Mouse (Mus musculus): ENCODE data around the gene Txndc2. TPM values are rescaled to one million over a fixed set of nuclear protein-coding genes. Genes with fewer than 3 reads are reported as not detected.

The Txndc2 gene
- 0.17 and 0.22 TPM in 2 replicates for total RNA-seq (2015)
- not detected in 2 replicates for total RNA-seq (2017)

- peak; percentile 85 for ATAC-seq (replicated peaks; ENCODE audit: poor library complexity)
Observed at GRCm38 (mm10) chr17:65641734-65642218, at the start of gene Txndc2. Gene Txndc2 (minus strand): TSS chr17:65642168.

GRCm38 (mm10) chr17:65683731-65684130 lies 41.8 kb upstream of the Txndc2 start:
- no peak for ATAC-seq (replicated peaks; ENCODE audit: poor library complexity)

- ATAC-seq (replicated peaks; ENCODE audit: poor library complexity): no peak
Observed at GRCm38 (mm10) chr17:65683316-65683715, 41.3 kb upstream of the Txndc2 start.

DNA sequence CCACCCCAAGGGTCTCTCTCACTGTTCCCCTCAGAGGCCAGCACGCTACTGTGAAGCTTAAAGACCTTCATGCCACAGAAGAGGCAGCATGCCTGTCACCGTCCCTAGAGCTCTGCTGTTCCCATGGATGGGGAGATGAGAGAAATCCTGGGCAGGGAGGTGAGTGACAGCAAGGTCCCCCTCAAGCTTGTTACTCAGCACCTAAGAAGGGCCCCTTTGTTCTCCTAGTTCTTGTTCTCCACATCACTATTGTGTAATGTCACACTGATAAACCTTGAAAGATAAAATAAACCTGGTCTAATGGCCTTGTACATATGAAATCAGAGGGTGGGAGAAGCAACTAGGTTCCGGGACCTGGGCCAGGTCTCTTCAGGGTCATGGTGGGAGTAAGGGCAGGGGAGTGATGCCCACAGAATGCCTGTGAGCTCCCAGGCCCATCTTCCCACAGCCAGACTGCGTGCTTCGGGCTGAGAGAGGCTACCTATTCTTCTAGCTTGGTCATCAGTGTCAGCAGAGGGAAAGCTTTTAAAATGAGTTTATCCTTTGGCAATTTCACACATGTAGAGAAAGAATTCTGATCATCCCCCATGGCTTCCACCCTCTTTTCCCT lies 40.2 kb upstream of the Txndc2 start:
- no peak for ATAC-seq (replicated peaks; ENCODE audit: poor library complexity)

GRCm38 (mm10) chr17:65681516-65681915 lies 39.5 kb upstream of the Txndc2 start:
- ATAC-seq (replicated peaks; ENCODE audit: poor library complexity): no peak

DNA sequence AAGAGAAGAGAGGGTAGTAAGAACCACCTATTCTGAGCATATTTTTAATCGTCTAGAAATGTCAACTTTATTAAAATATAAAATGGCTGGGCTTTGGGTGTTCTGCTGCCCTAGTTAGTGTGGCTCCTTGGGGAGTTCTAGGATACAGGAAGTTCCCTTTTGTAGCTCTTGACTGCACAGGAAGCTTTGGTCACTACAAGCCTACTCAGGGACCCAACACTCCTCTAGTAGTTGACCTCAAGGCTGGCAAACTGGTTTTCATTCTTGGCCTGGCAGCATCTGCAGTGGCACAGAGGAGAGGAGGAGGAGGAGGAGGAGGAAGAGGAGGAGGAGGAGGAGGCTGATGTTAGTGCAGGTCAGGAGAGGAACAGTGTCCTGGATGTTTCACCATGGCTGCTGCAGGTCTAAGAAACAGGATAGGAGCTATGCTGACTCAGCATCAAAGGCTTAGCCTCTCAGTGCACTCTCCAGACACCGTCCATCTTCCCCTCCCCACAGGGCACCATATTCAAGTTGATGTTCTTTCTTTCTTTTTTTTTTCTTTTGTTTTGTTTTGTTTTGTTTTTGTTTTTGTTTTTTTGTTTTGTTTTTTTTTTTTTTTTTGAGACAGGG lies 38.9 kb upstream of the Txndc2 start:
- peak; percentile 63; the same call in 1 of the 2 replicates for ATAC-seq (replicated peaks; ENCODE audit: poor library complexity)

- no peak for ATAC-seq (replicated peaks; ENCODE audit: poor library complexity)
Observed at GRCm38 (mm10) chr17:65679806-65680446, 38.0 kb upstream of the Txndc2 start.

DNA sequence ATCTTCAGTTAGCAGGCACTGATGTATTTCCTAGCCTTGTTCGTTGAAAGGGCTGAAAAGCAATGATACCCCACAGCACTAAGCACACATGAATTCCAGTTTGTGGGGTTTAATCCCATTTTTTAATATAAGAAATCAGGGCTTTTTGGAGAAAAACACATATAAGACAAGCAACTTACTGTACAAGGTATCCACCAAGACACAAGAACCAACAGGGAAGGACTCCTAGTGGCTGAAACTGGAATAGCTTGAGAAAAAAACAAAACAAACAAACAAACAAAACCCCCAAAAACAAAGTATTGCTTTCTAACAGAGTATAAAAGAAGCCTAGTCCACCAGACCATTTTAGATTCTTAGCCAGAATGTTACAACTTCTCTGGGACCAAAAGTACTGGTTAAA lies 35.8 kb upstream of the Txndc2 start:
- no peak for ATAC-seq (replicated peaks; ENCODE audit: poor library complexity)

DNA sequence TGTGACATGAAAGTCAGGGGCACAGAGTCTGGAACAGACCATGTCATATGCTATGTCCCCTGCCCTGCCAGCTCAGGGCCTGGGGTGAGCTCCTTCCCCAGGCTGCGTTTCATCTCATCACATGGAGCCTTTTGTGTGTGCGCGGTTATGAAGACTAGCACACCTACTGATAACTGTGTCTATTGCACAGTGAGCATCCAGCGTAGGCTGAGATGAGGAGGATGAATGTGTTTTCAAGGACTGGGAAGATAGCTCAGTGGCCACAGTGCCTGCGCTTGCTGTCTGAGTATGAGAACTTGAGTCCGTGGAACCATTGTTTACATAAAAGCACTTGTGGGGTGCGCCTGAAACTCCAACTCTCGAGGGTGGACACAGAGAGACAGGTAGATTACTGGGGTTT lies 34.6 kb upstream of the Txndc2 start:
- ATAC-seq (replicated peaks; ENCODE audit: poor library complexity): no peak

GRCm38 (mm10) chr17:65675985-65676384 lies 34.0 kb upstream of the Txndc2 start:
- no peak for ATAC-seq (replicated peaks; ENCODE audit: poor library complexity)

DNA sequence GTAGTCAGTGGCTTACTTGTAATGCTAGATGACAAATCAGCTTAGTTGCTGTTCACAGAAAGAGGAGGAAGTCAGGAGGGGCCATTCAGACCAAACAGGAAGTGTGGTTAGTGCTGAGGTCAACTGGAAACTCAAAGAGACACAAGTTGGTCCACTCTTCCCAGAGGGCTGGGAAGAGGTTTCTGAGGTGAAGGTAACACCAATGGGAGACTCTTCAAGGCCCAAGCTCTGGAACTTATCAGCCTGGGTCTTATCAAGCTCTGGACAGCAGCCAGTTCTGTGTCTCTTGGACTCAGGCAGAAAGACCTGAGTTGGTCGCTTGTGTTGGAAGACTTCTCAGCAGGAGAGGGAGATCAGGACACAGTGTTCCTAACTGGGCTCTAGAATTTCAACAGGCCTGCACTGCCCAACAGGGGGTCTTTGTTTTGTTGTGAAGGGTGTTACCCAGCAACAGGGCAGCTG lies 32.8 kb upstream of the Txndc2 start:
- peak; percentile 87 for ATAC-seq (replicated peaks; ENCODE audit: poor library complexity)

DNA sequence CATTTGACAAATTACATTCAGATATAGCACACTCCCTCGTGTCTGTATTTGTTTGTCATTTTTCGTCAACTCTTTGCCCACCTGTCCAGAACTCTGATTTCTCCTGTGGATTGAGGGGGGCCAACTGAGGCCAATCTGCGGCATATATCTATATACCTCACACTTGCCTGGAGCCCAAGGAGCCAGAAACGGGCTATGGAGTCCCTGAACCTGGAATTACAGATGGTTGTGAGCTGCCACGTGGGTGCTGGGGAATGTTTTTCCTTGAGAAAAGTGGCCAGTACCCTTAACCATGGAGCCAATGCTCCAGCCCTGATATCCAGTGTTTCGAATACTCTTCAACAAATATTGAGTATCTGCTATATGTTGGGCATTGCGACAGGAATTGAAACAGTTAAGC lies 31.0 kb upstream of the Txndc2 start:
- ATAC-seq (replicated peaks; ENCODE audit: poor library complexity): no peak

DNA sequence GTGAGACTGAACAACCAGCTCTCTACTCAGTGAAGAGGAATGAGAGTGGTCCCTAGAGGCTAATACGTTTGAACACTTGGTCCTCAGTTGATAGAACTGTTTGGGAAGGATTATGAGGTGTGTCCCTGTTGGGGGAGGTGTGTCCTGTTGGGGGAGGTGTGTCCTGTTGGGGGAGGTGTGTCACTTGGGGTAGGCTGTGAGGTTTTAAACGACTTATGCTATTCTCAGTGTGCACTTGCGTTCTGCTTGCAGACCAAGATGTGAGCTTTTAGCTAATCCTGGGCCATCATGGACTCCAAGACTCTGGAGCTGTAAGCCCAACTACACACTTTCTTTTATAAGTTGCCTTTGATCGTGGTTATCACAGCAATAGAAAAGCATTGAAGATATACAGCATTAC lies 27.1 kb upstream of the Txndc2 start:
- ATAC-seq (replicated peaks; ENCODE audit: poor library complexity): no peak

DNA sequence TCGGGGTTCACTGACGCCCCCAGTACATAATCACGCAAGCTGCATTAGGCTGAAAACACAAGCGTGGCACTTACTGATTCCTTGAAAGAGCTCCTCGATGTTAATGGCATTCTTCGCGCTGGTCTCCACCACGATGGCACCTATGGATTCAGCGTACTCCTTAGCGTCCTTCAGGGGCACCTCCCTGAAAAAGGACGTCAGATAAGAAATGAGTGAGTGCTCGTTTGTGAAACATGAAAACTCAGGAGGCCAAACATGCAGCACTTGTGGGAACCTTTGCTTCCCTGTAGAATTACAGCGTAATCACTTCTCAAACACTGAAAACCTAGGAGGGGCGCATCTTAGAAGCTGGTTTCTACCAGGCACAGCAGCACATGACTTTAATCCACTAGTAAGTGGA lies 25.8 kb upstream of the Txndc2 start:
- no peak for ATAC-seq (replicated peaks; ENCODE audit: poor library complexity)

DNA sequence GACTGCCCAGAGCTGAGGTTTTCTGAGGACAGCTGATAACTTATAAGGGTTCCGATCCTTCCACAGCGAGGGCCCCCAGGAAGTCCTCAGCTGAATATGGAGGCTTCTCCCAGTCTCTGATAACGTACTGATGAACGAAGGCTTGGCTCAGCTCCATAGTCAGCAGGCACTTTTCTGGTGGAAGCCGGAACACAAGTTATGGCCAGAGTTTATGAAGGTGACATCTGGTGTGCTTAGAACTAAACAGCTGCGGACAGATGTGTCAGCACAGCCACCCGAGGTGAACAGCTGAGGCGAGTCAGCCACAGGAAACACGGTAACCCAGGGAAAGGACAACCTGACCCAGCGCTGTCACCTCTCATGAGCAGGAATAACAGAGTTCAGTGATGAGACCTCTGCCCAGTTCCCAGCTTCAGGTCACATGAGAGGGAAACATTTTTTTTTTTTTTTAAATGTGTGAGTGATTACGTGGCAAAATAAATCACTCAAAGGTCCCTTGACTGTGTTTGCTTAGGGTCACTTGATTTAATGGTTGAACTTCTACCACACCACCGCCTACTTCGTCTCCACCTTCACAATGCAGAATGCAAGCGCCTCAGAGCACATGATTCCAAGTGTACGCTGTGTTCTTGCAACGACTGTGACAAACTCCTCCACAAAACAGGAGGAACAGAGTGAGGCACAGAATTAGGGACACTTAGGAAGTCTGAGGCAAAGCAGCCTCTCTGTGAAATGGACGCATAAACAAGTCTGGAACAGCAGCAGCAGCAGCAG lies 24.6 kb upstream of the Txndc2 start:
- peak; percentile 14 for ATAC-seq (replicated peaks; ENCODE audit: poor library complexity)

DNA sequence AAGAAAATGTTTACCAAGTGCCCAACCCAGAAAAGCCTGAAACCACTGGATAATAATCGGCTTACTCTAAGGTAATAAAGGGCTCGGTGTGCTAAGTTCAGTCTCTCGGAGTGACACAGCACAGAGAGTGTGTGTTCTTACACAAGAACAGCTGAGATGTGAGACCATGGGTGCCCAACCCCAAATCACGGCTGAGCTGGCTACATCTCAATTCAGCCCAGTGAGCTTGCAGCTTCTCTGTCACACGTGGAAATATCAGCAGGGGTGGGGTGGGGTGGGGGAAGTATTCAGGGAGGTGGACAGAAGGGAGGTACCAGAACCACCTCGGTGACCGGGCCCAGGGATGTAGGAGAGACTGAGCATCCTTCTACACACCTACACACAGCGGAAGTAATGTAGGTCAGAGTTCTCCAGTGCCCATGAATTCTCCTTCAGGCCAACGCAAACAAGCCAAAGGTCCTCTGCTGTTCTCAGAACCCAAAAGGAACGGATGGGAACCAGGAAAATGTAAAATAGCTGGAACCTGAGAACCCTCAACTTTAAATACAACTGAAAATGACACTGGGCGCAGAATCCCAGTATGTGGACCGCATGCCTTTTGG lies 23.9 kb upstream of the Txndc2 start:
- ATAC-seq (replicated peaks; ENCODE audit: poor library complexity): no peak

GRCm38 (mm10) chr17:65663329-65664078 lies 21.5 kb upstream of the Txndc2 start:
- ATAC-seq (replicated peaks; ENCODE audit: poor library complexity): peak; percentile 85

DNA sequence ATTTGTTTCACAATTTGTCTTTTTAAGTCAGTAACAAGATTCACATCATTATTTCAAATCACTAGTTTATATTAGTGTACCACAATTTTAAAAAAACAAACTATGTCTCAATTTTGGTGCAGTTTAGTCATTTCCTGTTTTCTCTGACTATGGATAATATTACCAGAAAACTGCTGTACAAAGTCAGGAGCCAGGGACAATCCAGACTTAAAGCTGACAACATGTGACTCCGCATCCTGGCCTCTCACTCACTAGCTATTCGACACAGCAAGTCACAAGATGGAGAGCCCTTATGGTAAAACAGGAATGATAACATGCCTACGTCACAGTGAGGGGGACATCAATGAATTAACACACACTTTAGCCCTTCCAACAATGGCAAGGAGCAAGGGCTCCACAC lies 20.7 kb upstream of the Txndc2 start:
- ATAC-seq (replicated peaks; ENCODE audit: poor library complexity): no peak

DNA sequence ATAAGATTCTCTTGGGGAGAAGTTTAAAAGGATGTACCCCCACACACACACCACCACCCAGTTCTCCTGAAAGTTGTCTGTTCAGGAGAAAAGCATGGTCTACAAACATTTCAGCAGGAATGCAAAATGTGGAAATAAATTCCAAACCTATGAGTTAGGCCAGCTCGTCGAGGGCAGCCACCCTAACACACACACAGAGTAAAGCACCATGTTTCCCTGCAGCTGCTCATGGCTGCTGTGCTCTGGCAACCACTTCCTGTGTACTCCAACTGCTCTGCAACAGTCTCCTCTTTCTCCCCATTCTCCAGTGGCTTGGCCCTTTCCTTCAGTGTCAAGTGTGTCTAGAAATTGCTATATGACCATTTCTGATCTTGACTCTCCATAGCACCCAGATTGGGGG lies 16.4 kb upstream of the Txndc2 start:
- ATAC-seq (replicated peaks; ENCODE audit: poor library complexity): no peak

GRCm38 (mm10) chr17:65657958-65658357 lies 16.0 kb upstream of the Txndc2 start:
- no peak for ATAC-seq (replicated peaks; ENCODE audit: poor library complexity)

Measured in megakaryocyte progenitor cell, adult 5-6 weeks (primary cell).